Comparison of ENCODE assay signal across 8 mouse cellular contexts in the genomic region with DNA sequence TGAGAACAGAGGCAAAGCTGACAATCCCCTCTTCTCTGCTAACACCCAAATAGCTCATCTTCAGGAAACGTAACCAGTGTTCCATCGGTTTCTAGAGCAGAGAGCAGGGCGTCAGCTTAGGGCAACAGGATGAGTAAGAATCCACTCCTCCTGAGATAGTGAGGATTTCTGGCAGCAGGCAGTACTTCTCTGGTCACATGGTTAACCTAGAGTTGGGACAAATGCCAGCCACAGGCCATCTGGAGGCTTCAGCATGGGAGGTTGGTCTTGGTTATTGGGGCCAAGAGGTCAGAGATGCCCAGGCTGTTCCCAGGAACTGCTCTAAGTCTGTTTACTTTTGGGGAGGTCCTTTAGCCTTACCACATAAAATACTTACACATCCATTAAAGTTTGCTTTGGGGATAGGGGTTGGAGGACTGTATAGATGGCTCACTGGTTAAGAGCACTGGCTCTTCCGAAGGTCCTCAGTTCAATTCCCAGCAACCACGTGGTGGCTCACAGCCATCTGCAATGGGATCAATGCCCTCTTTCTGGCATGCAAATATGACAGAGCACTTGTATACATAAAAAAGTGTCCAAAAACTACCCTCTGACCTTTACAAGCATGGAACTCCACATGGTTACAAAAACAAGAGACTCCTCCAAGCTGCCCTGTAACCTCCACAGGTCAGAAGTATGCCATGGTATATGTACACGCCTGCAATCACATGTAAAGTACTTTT. TPM values are rescaled to one million over a fixed set of nuclear protein-coding genes. Genes with fewer than 3 reads are reported as not detected.
DNase-seq lines count a peak whose midpoint lies in the region; ATAC-seq and TF ChIP-seq lines count a peak whose summit lies in the region.

No protein-coding gene starts in this region.

- peaks cover 0 to 8% of the 10 kb centered on the region in 2 experiments; a peak in 2 of 4 replicates for H3K4me1 ChIP-seq in MEL (ENCODE audit: control insufficient read depth in 1 of 2, insufficient read depth in 2 of 2, low read length in 2 of 2)
- H3K4me1 ChIP-seq in kidney, embryonic 16.5 days (ENCODE audit: insufficient read depth, low read length) = peaks cover 3% of the 10 kb centered on the region; the same call in 1 of the 2 replicates

- H3K36me3 ChIP-seq in MEL (ENCODE audit: control insufficient read depth in 1 of 2, insufficient read depth in 2 of 2, low read length in 2 of 2) = peaks cover 7 to 17% of the 10 kb centered on the region in 2 experiments; a peak in 3 of 4 replicates
- H3K36me3 ChIP-seq in kidney, embryonic 16.5 days (ENCODE audit: insufficient read depth, low read length) = peaks cover 44% of the 10 kb centered on the region

- TF ChIP-seq EP300 in MEL (IDR thresholded peaks at IDR 0.05; ENCODE audit: low read depth in 1 of 2, low read length in 2 of 2) = peak; percentile 32 to 48; a peak in 3 of 4 replicates

- TF ChIP-seq RAD21 in MEL (IDR thresholded peaks at IDR 0.05; ENCODE audit: low read depth, low read length) = no peak

- no peaks in the 10 kb centered on the region for H3K27me3 ChIP-seq in MEL (ENCODE audit: control insufficient read depth in 1 of 2, insufficient read depth in 2 of 2, low read length in 2 of 2)
- no peaks in the 10 kb centered on the region for H3K27me3 ChIP-seq in kidney, embryonic 16.5 days (ENCODE audit: insufficient read depth, low read length)

- no peak overlapping the region for H3K4me3 ChIP-seq in MEL (ENCODE audit: control insufficient read depth in 1 of 2, insufficient read depth in 1 of 2, low read depth in 2 of 2, low read length in 2 of 2)
- H3K4me3 ChIP-seq in kidney, embryonic 16.5 days (ENCODE audit: low read length) = no peak overlapping the region

- no peak overlapping the region for H3K9ac ChIP-seq in MEL (ENCODE audit: control insufficient read depth, low read depth, low read length, poor library complexity, severe bottlenecking)
- no peak overlapping the region for H3K9ac ChIP-seq in kidney, embryonic 16.5 days (replicated peaks; ENCODE audit: low read length)

- TF ChIP-seq POLR2A in MEL (IDR thresholded peaks at IDR 0.05; ENCODE audit: control insufficient read depth in 1 of 2, insufficient read depth in 1 of 2, low read depth in 1 of 2, low read length in 2 of 2, poor library complexity in 1 of 2) = no peak

- TF ChIP-seq CTCF in MEL (IDR thresholded peaks at IDR 0.05 in 2 of 3, conservative IDR thresholded peaks at IDR 0.05 in 1 of 3; ENCODE audit: control insufficient read depth in 1 of 3, insufficient read depth in 1 of 3, low read depth in 2 of 3, low read length in 3 of 3, poor library complexity in 1 of 3, severe bottlenecking in 1 of 3) = no peak

- WGBS in kidney, embryonic 16.5 days = 71% methylated on average over 6 of the region's 6 CpGs

- peak; percentile 81 to 90 for DNase-seq in adrenal gland, adult (ENCODE audit: inconsistent age in 2 of 2, low spot score in 1 of 2)
- no peak for DNase-seq in adrenal gland, postnatal 4 days (ENCODE audit: low spot score in 2 of 2)
- peak; percentile 60 for DNase-seq in MEL (ENCODE audit: low read depth, low spot score)
- DNase-seq in cerebellum, postnatal 10 days = peak; percentile 95
- no peak for DNase-seq in right cerebral cortex, postnatal 36 days (ENCODE audit: low spot score in 2 of 2)
- DNase-seq in left cerebral cortex, adult 11 months (ENCODE audit: low spot score) = no peak

- no peaks in the 10 kb centered on the region for H3K9me3 ChIP-seq in MEL (replicated peaks; ENCODE audit: insufficient read depth, low read length)
- H3K9me3 ChIP-seq in kidney, embryonic 16.5 days (ENCODE audit: low read length) = no peaks in the 10 kb centered on the region

- H3K27ac ChIP-seq in MEL (ENCODE audit: control insufficient read depth, low read depth, low read length) = no peak overlapping the region
- H3K27ac ChIP-seq in kidney, embryonic 16.5 days (ENCODE audit: low read length) = 0 out of 2 replicates have a peak overlapping the region, but pooled peaks have one; percentile 10

- no peak overlapping the region for H3K4me2 ChIP-seq in kidney, embryonic 16.5 days (replicated peaks; ENCODE audit: low read depth, low read length)

- no peak for ATAC-seq in kidney, embryonic 16.5 days (ENCODE audit: low FRiP score, low TSS enrichment)
- ATAC-seq in activated CD4-positive, CD25-positive, alpha-beta regulatory T cell, adult 4 months = no peak

- no peaks in the 10 kb centered on the region for H3K79me2 ChIP-seq in MEL (ENCODE audit: control insufficient read depth, insufficient read depth, low read length, poor library complexity)

TF ChIP-seq in MEL, 35 proteins besides CTCF, POLR2A, EP300 and RAD21:
- TF ChIP-seq TBP (IDR thresholded peaks at IDR 0.05; ENCODE audit: low read depth, low read length) (no peak), SMC3 (IDR thresholded peaks at IDR 0.05; ENCODE audit: low read depth, low read length) (0 out of 2 replicates have a peak, but pooled peaks have one; percentile 4), MXI1 (IDR thresholded peaks at IDR 0.05; ENCODE audit: low read depth, low read length) (no peak; the same call in 1 of the 2 replicates), TCF12 (IDR thresholded peaks at IDR 0.05; ENCODE audit: low read depth, low read length) (0 out of 2 replicates have a peak, but pooled peaks have one; percentile 10), USF2 (IDR thresholded peaks at IDR 0.05; ENCODE audit: borderline replicate concordance in 1 of 2, insufficient read depth in 1 of 2, low read depth in 1 of 2, low read length in 2 of 2) (0 out of 4 replicates have a peak, but pooled peaks of 1 of the 2 experiments have one; percentile 15), MAX (IDR thresholded peaks at IDR 0.05; ENCODE audit: low read length) (peak; percentile 60), MEF2A (IDR thresholded peaks at IDR 0.05; ENCODE audit: extremely low read depth, insufficient replicate concordance, low read depth, low read length, poor library complexity, severe bottlenecking) (no peak), USF1 (IDR thresholded peaks at IDR 0.05; ENCODE audit: low read depth, low read length) (peak; percentile 82)

RNA-seq across cellular contexts. Expression of a gene that starts 9.4 kb away (rescaled TPM):
- 10 to 100 TPM; 54.6 to 57.8 TPM for total RNA-seq in adrenal gland, postnatal 4 days (2021)
- 65.1 and 75.2 TPM in 2 replicates for total RNA-seq in MEL (2012; rRNA removed)
- 100 to 1,000 TPM in 1 of 2 experiments, not detected in 1; 105 TPM for polyA plus RNA-seq in MEL (2012; ENCODE audit: insufficient read depth in 1 of 2, insufficient read length in 2 of 2, low read depth in 1 of 2, low replicate concordance in 2 of 2, missing spikeins in 1 of 2)
- 15.9 and 20.0 TPM in 2 replicates for polyA plus RNA-seq in kidney, embryonic 16.5 days (2015; fragmentation: Nextera tagmentation; extraction: Ambion mirVana)
- 100 to 1,000 TPM in 1 of 2 experiments, 10 to 100 TPM in 1; 83.4 to 101 TPM for polyA plus RNA-seq in activated CD4-positive, CD25-positive, alpha-beta regulatory T cell, adult 4 months (2017; shearing (Covaris generic))

RNA-seq across cellular contexts. Expression of a gene that starts 32.4 kb away (rescaled TPM):
- total RNA-seq in adrenal gland, postnatal 4 days (2021) = 1 to 10 TPM; 8.2 to 8.8 TPM
- total RNA-seq in MEL (2012; rRNA removed) = 0.96 and 1.4 TPM in 2 replicates
- 1 to 10 TPM in 1 of 2 experiments, not detected in 1; 2.6 TPM for polyA plus RNA-seq in MEL (2012; ENCODE audit: insufficient read depth in 1 of 2, insufficient read length in 2 of 2, low read depth in 1 of 2, low replicate concordance in 2 of 2, missing spikeins in 1 of 2)
- polyA plus RNA-seq in kidney, embryonic 16.5 days (2015; fragmentation: Nextera tagmentation; extraction: Ambion mirVana) = 7.4 and 9.0 TPM in 2 replicates
- polyA plus RNA-seq in activated CD4-positive, CD25-positive, alpha-beta regulatory T cell, adult 4 months (2017; shearing (Covaris generic)) = 1 to 10 TPM; 1.5 to 2.1 TPM

RNA-seq across cellular contexts. Expression of a gene that starts 46.4 kb away (rescaled TPM):
- total RNA-seq in adrenal gland, postnatal 4 days (2021) = 10 to 100 TPM; 37.6 to 40.9 TPM
- 7.4 and 9.2 TPM in 2 replicates for total RNA-seq in MEL (2012; rRNA removed)
- 10 to 100 TPM in 1 of 2 experiments, not detected in 1; 14.1 TPM for polyA plus RNA-seq in MEL (2012; ENCODE audit: insufficient read depth in 1 of 2, insufficient read length in 2 of 2, low read depth in 1 of 2, low replicate concordance in 2 of 2, missing spikeins in 1 of 2)
- polyA plus RNA-seq in kidney, embryonic 16.5 days (2015; fragmentation: Nextera tagmentation; extraction: Ambion mirVana) = 22.9 and 24.3 TPM in 2 replicates
- 10 to 100 TPM in 1 of 2 experiments, 1 to 10 TPM in 1; 8.8 to 11.4 TPM for polyA plus RNA-seq in activated CD4-positive, CD25-positive, alpha-beta regulatory T cell, adult 4 months (2017; shearing (Covaris generic))

Comparison
In these comparisons a context has a peak if more than half of its experiments do, and no peak if none do; other contexts are left out.
1. DNase-seq: peak in adrenal gland, adult (2 of 2), MEL (single experiment) and cerebellum, postnatal 10 days (2 of 2); none in adrenal gland, postnatal 4 days (0 of 2), right cerebral cortex, postnatal 36 days (0 of 2) and left cerebral cortex, adult 11 months (single experiment).